Mouse (Mus musculus): Measurements from ENCODE around the gene Boll. TPM values are rescaled to one million over a fixed set of nuclear protein-coding genes. Genes with fewer than 3 reads are reported as not detected.
A peak's percentile ranks its signal among the peaks of the same experiment; 100 is the strongest.

The Boll gene
- polyA plus RNA-seq, 1 experiment from 2014 or later: not detected

GRCm38 (mm10) chr1:55217191-55217590, 146.1 kb downstream of the Boll start:
- TF ChIP-seq CTCF (IDR thresholded peaks at IDR 0.05; ENCODE audit: low read depth): no peak
- peaks cover 16% of the 10 kb centered on the region; the same call in 1 of the 2 replicates for H3K4me1 ChIP-seq (ENCODE audit: insufficient read depth)
- H3K9me3 ChIP-seq (ENCODE audit: low read depth, low read length): no peaks in the 10 kb centered on the region
- ATAC-seq (ENCODE audit: insufficient read depth): peak; percentile 91
- 27% methylated on average over 2 of the region's 2 CpGs for WGBS
- H3K36me3 ChIP-seq (ENCODE audit: insufficient read depth): no peaks in the 10 kb centered on the region
- peak overlapping the region; percentile 82 for H3K27ac ChIP-seq (ENCODE audit: low read depth)
- H3K27me3 ChIP-seq (ENCODE audit: insufficient read depth, low read length): no peaks in the 10 kb centered on the region
- H3K9ac ChIP-seq: no peak overlapping the region
- no peak overlapping the region for H3K4me3 ChIP-seq (ENCODE audit: low read depth, low read length)
- peak; percentile 92 for DNase-seq
- 0 out of 2 replicates have a peak overlapping the region, but pooled peaks have one; percentile 23 for H3K4me2 ChIP-seq

GRCm38 (mm10) chr1:55215185-55215813, 148.0 kb downstream of the Boll start:
- no peaks in the 10 kb centered on the region for H3K9me3 ChIP-seq (ENCODE audit: low read depth, low read length)
- peaks cover 16% of the 10 kb centered on the region; the same call in 1 of the 2 replicates for H3K4me1 ChIP-seq (ENCODE audit: insufficient read depth)
- no peak overlapping the region; the same call in 1 of the 2 replicates for H3K27ac ChIP-seq (ENCODE audit: low read depth)
- 57% methylated on average over 11 of the region's 11 CpGs for WGBS
- H3K36me3 ChIP-seq (ENCODE audit: insufficient read depth): no peaks in the 10 kb centered on the region
- no peak overlapping the region for H3K9ac ChIP-seq
- ATAC-seq (ENCODE audit: insufficient read depth): no peak
- no peaks in the 10 kb centered on the region for H3K27me3 ChIP-seq (ENCODE audit: insufficient read depth, low read length)
- TF ChIP-seq CTCF (IDR thresholded peaks at IDR 0.05; ENCODE audit: low read depth): no peak
- no peak for DNase-seq
- no peak overlapping the region for H3K4me2 ChIP-seq
- no peak overlapping the region for H3K4me3 ChIP-seq (ENCODE audit: low read depth, low read length)

- no peak overlapping the region for H3K27ac ChIP-seq (ENCODE audit: low read depth)
- 69% methylated on average over 6 of the region's 6 CpGs for WGBS
- H3K36me3 ChIP-seq (ENCODE audit: insufficient read depth): no peaks in the 10 kb centered on the region
- H3K27me3 ChIP-seq (ENCODE audit: insufficient read depth, low read length): no peaks in the 10 kb centered on the region
- ATAC-seq (ENCODE audit: insufficient read depth): no peak
- no peak overlapping the region for H3K4me3 ChIP-seq (ENCODE audit: low read depth, low read length)
- no peak for TF ChIP-seq CTCF (IDR thresholded peaks at IDR 0.05; ENCODE audit: low read depth)
- peaks cover 16% of the 10 kb centered on the region; the same call in 1 of the 2 replicates for H3K4me1 ChIP-seq (ENCODE audit: insufficient read depth)
- no peaks in the 10 kb centered on the region for H3K9me3 ChIP-seq (ENCODE audit: low read depth, low read length)
- DNase-seq: no peak
- no peak overlapping the region for H3K9ac ChIP-seq
- H3K4me2 ChIP-seq: no peak overlapping the region
Observed at GRCm38 (mm10) chr1:55213936-55214335, 149.3 kb downstream of the Boll start.

GRCm38 (mm10) chr1:55213475-55213874, 149.8 kb downstream of the Boll start:
- WGBS: 44% methylated on average over 6 of the region's 6 CpGs
- Histone ChIP-seq H3K27ac (ENCODE audit: low read depth) (no peak overlapping the region), H3K27me3 (ENCODE audit: insufficient read depth, low read length) (no peaks in the 10 kb centered on the region), H3K9me3 (ENCODE audit: low read depth, low read length) (no peaks in the 10 kb centered on the region), H3K4me2 (no peak overlapping the region), H3K36me3 (ENCODE audit: insufficient read depth) (no peaks in the 10 kb centered on the region), H3K4me1 (ENCODE audit: insufficient read depth) (peaks cover 12% of the 10 kb centered on the region; the same call in 1 of the 2 replicates), H3K4me3 (ENCODE audit: low read depth, low read length) (no peak overlapping the region), H3K9ac (no peak overlapping the region)
- ATAC-seq (ENCODE audit: insufficient read depth): no peak
- no peak for TF ChIP-seq CTCF (IDR thresholded peaks at IDR 0.05; ENCODE audit: low read depth)
- DNase-seq: no peak

- DNase-seq: no peak
- H3K4me1 ChIP-seq (ENCODE audit: insufficient read depth): peaks cover 5% of the 10 kb centered on the region; the same call in 1 of the 2 replicates
- no peaks in the 10 kb centered on the region for H3K36me3 ChIP-seq (ENCODE audit: insufficient read depth)
- no peak for ATAC-seq (ENCODE audit: insufficient read depth)
- no peaks in the 10 kb centered on the region for H3K27me3 ChIP-seq (ENCODE audit: insufficient read depth, low read length)
- H3K4me3 ChIP-seq (ENCODE audit: low read depth, low read length): no peak overlapping the region
- no peak overlapping the region for H3K9ac ChIP-seq
- H3K27ac ChIP-seq (ENCODE audit: low read depth): no peak overlapping the region
- no peak for TF ChIP-seq CTCF (IDR thresholded peaks at IDR 0.05; ENCODE audit: low read depth)
- H3K4me2 ChIP-seq: no peak overlapping the region
- WGBS: 74% methylated on average over 4 of the region's 4 CpGs
- no peaks in the 10 kb centered on the region for H3K9me3 ChIP-seq (ENCODE audit: low read depth, low read length)
Observed at GRCm38 (mm10) chr1:55212771-55213170, 150.5 kb downstream of the Boll start.

GRCm38 (mm10) chr1:55211081-55211480, 152.2 kb downstream of the Boll start:
- Histone ChIP-seq H3K4me2 (no peak overlapping the region), H3K27ac (ENCODE audit: low read depth) (no peak overlapping the region), H3K4me1 (ENCODE audit: insufficient read depth) (no peaks in the 10 kb centered on the region), H3K4me3 (ENCODE audit: low read depth, low read length) (no peak overlapping the region), H3K9ac (no peak overlapping the region), H3K9me3 (ENCODE audit: low read depth, low read length) (no peaks in the 10 kb centered on the region), H3K27me3 (ENCODE audit: insufficient read depth, low read length) (no peaks in the 10 kb centered on the region), H3K36me3 (ENCODE audit: insufficient read depth) (0 out of 2 replicates have a peak, but pooled peaks cover 2% of the 10 kb centered on the region)
- TF ChIP-seq CTCF (IDR thresholded peaks at IDR 0.05; ENCODE audit: low read depth): no peak
- 72% methylated on average over 8 of the region's 8 CpGs for WGBS
- ATAC-seq (ENCODE audit: insufficient read depth) (no peak), DNase-seq (no peak)

- no peaks in the 10 kb centered on the region for H3K9me3 ChIP-seq (ENCODE audit: low read depth, low read length)
- WGBS: 58% methylated on average over 12 of the region's 12 CpGs
- H3K27me3 ChIP-seq (ENCODE audit: insufficient read depth, low read length): no peaks in the 10 kb centered on the region
- no peak overlapping the region for H3K27ac ChIP-seq (ENCODE audit: low read depth)
- DNase-seq: peak; percentile 39
- H3K9ac ChIP-seq: no peak overlapping the region
- no peaks in the 10 kb centered on the region for H3K4me1 ChIP-seq (ENCODE audit: insufficient read depth)
- H3K4me3 ChIP-seq (ENCODE audit: low read depth, low read length): no peak overlapping the region
- H3K4me2 ChIP-seq: no peak overlapping the region
- no peak for ATAC-seq (ENCODE audit: insufficient read depth)
- 0 out of 2 replicates have a peak, but pooled peaks cover 5% of the 10 kb centered on the region for H3K36me3 ChIP-seq (ENCODE audit: insufficient read depth)
- TF ChIP-seq CTCF (IDR thresholded peaks at IDR 0.05; ENCODE audit: low read depth): no peak
Observed at GRCm38 (mm10) chr1:55210202-55210965, 152.9 kb downstream of the Boll start.

All from lung, embryonic 14.5 days (tissue).